Mouse (Mus musculus) thymus, adult 2 months (tissue): ENCODE measurements around the gene Ctrl.

Experiments
- CTCF ChIP-seq: fragments of 200-500 bp; IDR thresholded peaks from 2 replicates; pipeline ENCODE4 v1.5.1; 2012; ENCODE audit warnings: mild to moderate bottlenecking, control low read depth, low read length, moderate library complexity, borderline replicate concordance; ENCODE audit not compliant: control insufficient read depth, poor library complexity, insufficient read depth; ENCODE audit errors: extremely low read depth
- POLR2A ChIP-seq: fragments of 200-500 bp; IDR thresholded peaks from 2 replicates; pipeline ENCODE4 v1.6.1; 2012; ENCODE audit warnings: mild to moderate bottlenecking, low read length, control low read depth, moderate library complexity; ENCODE audit not compliant: control insufficient read depth, poor library complexity, insufficient read depth; ENCODE audit errors: extremely low read depth

GRCm38 (mm10) chr8:105890870-105891269 is 42.8 kb downstream of the Ctrl start:
- no peak for TF ChIP-seq CTCF
- TF ChIP-seq POLR2A = no peak
